Mouse (Mus musculus) cerebellum, adult 2 months (tissue): ENCODE data around the gene Dmpk.

ENCODE experiments used
- CTCF ChIP-seq: fragments of 200-500 bp; IDR thresholded peaks from 2 replicates; pipeline ENCODE4 v1.5.1; 2011; ENCODE audit warnings: low read depth, mild to moderate bottlenecking, control low read depth, low read length, moderate library complexity, borderline replicate concordance; ENCODE audit not compliant: insufficient read depth
- POLR2A ChIP-seq: fragments of 200-500 bp; IDR thresholded peaks from 2 replicates; pipeline ENCODE4 v1.6.1; 2011; ENCODE audit warnings: low read length, control low read depth, borderline replicate concordance; ENCODE audit not compliant: insufficient read depth

DNA sequence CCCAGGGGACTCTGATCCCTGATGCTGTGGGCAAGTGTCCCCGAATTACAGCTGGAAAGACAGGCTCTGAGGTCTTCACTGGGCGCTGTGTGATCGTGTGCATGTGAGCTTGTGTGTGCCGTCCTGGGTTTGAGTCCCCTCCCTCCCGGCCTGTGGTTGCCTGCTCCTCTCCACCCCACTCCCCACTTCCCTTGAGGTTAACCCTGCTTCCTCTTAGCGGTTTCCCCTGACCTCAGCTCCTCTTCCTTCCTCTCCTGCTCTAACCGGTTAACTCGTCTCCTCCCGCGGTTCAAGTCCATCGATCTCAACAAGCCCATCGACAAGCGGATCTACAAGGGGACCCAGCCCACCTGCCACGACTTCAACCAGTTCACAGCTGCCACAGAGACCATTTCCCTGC, 5.9 kb upstream of the Dmpk start:
- TF ChIP-seq CTCF (no peak), POLR2A (no peak)
